Mouse (Mus musculus): Measurements from ENCODE around the gene Myo1c.

GRCm38 (mm10) chr11:75656621-75657590, 6.6 kb downstream of the Myo1c start:
- TF ChIP-seq POLR2A (IDR thresholded peaks at IDR 0.05; ENCODE audit: low read depth, low read length): no peak
- TF ChIP-seq CTCF (IDR thresholded peaks at IDR 0.05; ENCODE audit: extremely low read depth, insufficient read length, insufficient replicate concordance, low read depth, low read length): no peak

Measured in small intestine, adult 2 months (tissue).